Mouse (Mus musculus) hematopoietic multipotent progenitor cell, adult 10-12 weeks (in vitro differentiated cells): ENCODE measurements around the gene Pop7. TPM values are rescaled to one million over a fixed set of nuclear protein-coding genes. Genes with fewer than 3 reads are reported as not detected.

Source experiments
- polyA plus RNA-seq: library from polyadenylated mRNA; stranded (reverse); fragments of >175 nt; gene quantifications from 2 replicates; pipeline ENCODE4 v1.2.3, GENCODE M21; 2012; ENCODE audit warnings: low replicate concordance

The Pop7 gene
- polyA plus RNA-seq = 22.2 and 55.1 TPM in 2 replicates

GRCm38 (mm10) chr5:137501709-137502666 is at the start of gene Pop7:
Gene Pop7 (minus strand): TSS chr5:137502518.

GRCm38 (mm10) chr5:137533117-137533827 is 31.0 kb upstream of the Pop7 start, which contains the start of the genes Epo and Gnb2:
Gene Epo (minus strand): TSS chr5:137533242.
Gene Gnb2 (minus strand): TSS chr5:137533510.

GRCm38 (mm10) chr5:137518436-137518835 is 16.1 kb upstream of the Pop7 start, which contains the start of gene Gigyf1:
Gene Gigyf1 (plus strand): TSS chr5:137518548.

GRCm38 (mm10) chr5:137476964-137477363 is 25.4 kb downstream of the Pop7 start, which contains the start of gene Zan:
Gene Zan (minus strand): TSS chr5:137477064.

Other genes with a start within 250 kb of the Pop7 start
- gene Ache, start 215.0 kb downstream of the Pop7 start, polyA plus RNA-seq = 3.0 and 24.8 TPM in 2 replicates
- 3.3 and 10.5 TPM in 2 replicates for gene Ufsp1, start 207.9 kb downstream of the Pop7 start, polyA plus RNA-seq
- gene Srrt, start 194.8 kb downstream of the Pop7 start, polyA plus RNA-seq = 292 and 329 TPM in 2 replicates
- 8.5 and 16.7 TPM in 2 replicates for gene Trip6, start 188.1 kb downstream of the Pop7 start, polyA plus RNA-seq
- gene Slc12a9, start 168.9 kb downstream of the Pop7 start, polyA plus RNA-seq = 19.9 and 21.4 TPM in 2 replicates
- gene Ephb4, start 152.4 kb downstream of the Pop7 start, polyA plus RNA-seq = 0.77 and 1.5 TPM in 2 replicates
- gene Zan, start 25.5 kb downstream of the Pop7 start, polyA plus RNA-seq = 0.27 and 1.3 TPM in 2 replicates
- 93.0 and 157 TPM in 2 replicates for gene Gigyf1, start 16.0 kb upstream of the Pop7 start, polyA plus RNA-seq
- not detected in 2 replicates for gene Epo, start 30.7 kb upstream of the Pop7 start, polyA plus RNA-seq
- 466 and 724 TPM in 2 replicates for gene Gnb2, start 31.0 kb upstream of the Pop7 start, polyA plus RNA-seq
- gene Actl6b, start 51.0 kb upstream of the Pop7 start, polyA plus RNA-seq = not detected in 2 replicates
- gene Tfr2, start 67.3 kb upstream of the Pop7 start, polyA plus RNA-seq = 2.0 and 13.3 TPM in 2 replicates
- 343 and 978 TPM in 2 replicates for gene Mospd3, start 98.5 kb upstream of the Pop7 start, polyA plus RNA-seq
- 2.0 and 8.5 TPM in 2 replicates for gene Pcolce, start 111.3 kb upstream of the Pop7 start, polyA plus RNA-seq
- 0.09 and 0.20 TPM in 2 replicates for gene Fbxo24, start 126.5 kb upstream of the Pop7 start, polyA plus RNA-seq
- 391 and 723 TPM in 2 replicates for gene Lrch4, start 126.6 kb upstream of the Pop7 start, polyA plus RNA-seq
- gene Gm20605, start 126.7 kb upstream of the Pop7 start, polyA plus RNA-seq = 44.7 and 56.6 TPM in 2 replicates
- 167 and 231 TPM in 2 replicates for gene Sap25, start 138.8 kb upstream of the Pop7 start, polyA plus RNA-seq
- 0.17 and 0.21 TPM in 2 replicates for gene Irs3, start 143.2 kb upstream of the Pop7 start, polyA plus RNA-seq
- 41.0 and 59.6 TPM in 2 replicates for gene Agfg2, start 182.2 kb upstream of the Pop7 start, polyA plus RNA-seq
- gene Nyap1, start 239.1 kb upstream of the Pop7 start, polyA plus RNA-seq = 3.5 and 11.1 TPM in 2 replicates
- 642 and 1,190 TPM in 2 replicates for gene Tsc22d4, start 243.2 kb upstream of the Pop7 start, polyA plus RNA-seq